Mouse (Mus musculus) sigmoid colon, adult 10 weeks (tissue): ENCODE results near the gene Rmnd5a. TPM values are rescaled to one million over a fixed set of nuclear protein-coding genes. Genes with fewer than 3 reads are reported as not detected.

Experiments used
- polyA plus RNA-seq: library from polyadenylated mRNA; stranded (reverse); fragments of 350-450 nt; fragmentation: Illumina TruSeq; extraction: RNeasy Lipid Tissue Mini Kit (QIAGEN cat#74804); gene quantifications from one replicate; pipeline ENCODE4 v1.2.3, GENCODE M21; 2014; ENCODE audit warnings: low read depth, low replicate concordance

The Rmnd5a gene
- polyA plus RNA-seq: 347 TPM

GRCm38 (mm10) chr6:71440492-71441250 lies at the start of gene Rmnd5a:
Gene Rmnd5a, minus strand, starts transcription at chr6:71440637.

DNA sequence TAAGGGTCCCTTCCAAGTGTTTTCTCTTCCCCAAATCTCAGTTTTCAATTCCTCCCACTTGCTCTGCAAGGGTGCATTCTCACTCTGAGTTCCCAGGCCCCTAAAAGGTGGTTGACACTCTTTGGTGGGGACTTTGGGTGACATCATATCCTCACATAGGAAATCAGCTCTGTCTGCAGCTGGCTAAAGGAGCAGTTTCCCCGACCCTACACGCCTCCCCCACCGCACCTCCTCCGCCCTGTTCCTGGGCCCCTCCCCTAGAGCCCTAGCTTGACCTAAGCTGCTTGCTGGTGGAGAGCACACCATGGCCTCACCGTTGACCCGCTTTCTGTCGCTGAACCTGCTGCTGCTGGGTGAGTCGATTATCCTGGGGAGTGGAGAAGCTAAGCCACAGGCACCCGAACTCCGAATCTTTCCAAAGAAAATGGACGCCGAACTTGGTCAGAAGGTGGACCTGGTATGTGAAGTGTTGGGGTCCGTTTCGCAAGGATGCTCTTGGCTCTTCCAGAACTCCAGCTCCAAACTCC lies 67.1 kb downstream of the Rmnd5a start, which contains the start of gene Cd8a:
Gene Cd8a, plus strand, starts transcription at position 179 of the 527 bp plus-strand sequence.

Other genes starting within 250 kb of the Rmnd5a start
- gene Fabp1, start 240.8 kb downstream of the Rmnd5a start, polyA plus RNA-seq: not detected
- 622 TPM for gene Krcc1, start 169.0 kb downstream of the Rmnd5a start, polyA plus RNA-seq
- 0.47 TPM for gene Smyd1, start 118.4 kb downstream of the Rmnd5a start, polyA plus RNA-seq
- gene Cd8b1, start 117.8 kb downstream of the Rmnd5a start, polyA plus RNA-seq: 0.28 TPM
- 1.4 TPM for gene Cd8a, start 67.2 kb downstream of the Rmnd5a start, polyA plus RNA-seq
- gene Rnf103, start 53.3 kb upstream of the Rmnd5a start, polyA plus RNA-seq: 338 TPM
- gene Chmp3, start 103.2 kb upstream of the Rmnd5a start, polyA plus RNA-seq: 327 TPM
- 140 TPM for gene Kdm3a, start 192.4 kb upstream of the Rmnd5a start, polyA plus RNA-seq